Mouse (Mus musculus) lung, adult 18-20 months (tissue): ENCODE results near the gene Gm17677.

Experiments used
- DNase-seq, 2 experiments: peaks; one replicate each; pipeline ENCODE4 v3.0.0; 2022; ENCODE audit warnings: mixed read lengths in 2 of 2

Gene Gm17677

GRCm38 (mm10) chr9:35740749-35741148, at the start of gene Gm17677:
TSS of gene Gm17677 (plus strand) at chr9:35741049.
- no peak for DNase-seq

GRCm38 (mm10) chr9:35691924-35692323, 48.9 kb upstream of the Gm17677 start:
- no peak for DNase-seq

- DNase-seq, result no peak
Observed at GRCm38 (mm10) chr9:35707265-35707664, 33.6 kb upstream of the Gm17677 start.

GRCm38 (mm10) chr9:35756843-35757242, 16.0 kb downstream of the Gm17677 start:
- DNase-seq, result no peak

GRCm38 (mm10) chr9:35778009-35778408, 37.2 kb downstream of the Gm17677 start, which contains the start of gene Gm17727:
TSS of gene Gm17727 (minus strand) at chr9:35778109.
- DNase-seq, result no peak

- DNase-seq, result no peak
Observed at GRCm38 (mm10) chr9:35790001-35790400, 49.2 kb downstream of the Gm17677 start, which contains the start of the genes Gm27235 and D730048I06Rik. TSS of gene Gm27235 (minus strand) at chr9:35790101. TSS of gene D730048I06Rik (minus strand) at chr9:35790112.
